Mouse (Mus musculus) left cerebral cortex, adult 11 months (tissue): ENCODE data around the gene Tbc1d22a.

Experiments
- DNase-seq: peaks from one replicate; pipeline ENCODE4 v3.0.0; 2022; ENCODE audit warnings: low spot score

Gene Tbc1d22a

DNA sequence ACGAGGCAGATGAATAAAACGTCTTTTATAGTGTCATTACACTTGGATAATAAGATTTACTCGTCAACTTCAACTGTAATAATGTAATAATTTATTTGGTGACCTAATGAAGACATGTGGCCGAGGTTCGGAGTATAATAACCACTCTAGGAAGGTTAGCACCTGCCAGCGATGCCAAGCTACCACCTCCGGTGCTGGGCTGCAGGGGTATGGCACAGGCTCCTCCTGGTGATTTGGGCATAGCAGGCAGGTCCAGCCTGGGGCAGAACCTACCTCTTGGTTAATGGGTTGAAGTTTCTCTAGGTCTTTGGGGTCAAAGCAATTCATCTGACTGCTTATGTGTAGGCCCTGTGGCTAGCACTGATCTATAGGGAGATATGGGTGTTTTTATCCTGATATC is 296.9 kb downstream of the Tbc1d22a start:
- DNase-seq, result no peak

DNA sequence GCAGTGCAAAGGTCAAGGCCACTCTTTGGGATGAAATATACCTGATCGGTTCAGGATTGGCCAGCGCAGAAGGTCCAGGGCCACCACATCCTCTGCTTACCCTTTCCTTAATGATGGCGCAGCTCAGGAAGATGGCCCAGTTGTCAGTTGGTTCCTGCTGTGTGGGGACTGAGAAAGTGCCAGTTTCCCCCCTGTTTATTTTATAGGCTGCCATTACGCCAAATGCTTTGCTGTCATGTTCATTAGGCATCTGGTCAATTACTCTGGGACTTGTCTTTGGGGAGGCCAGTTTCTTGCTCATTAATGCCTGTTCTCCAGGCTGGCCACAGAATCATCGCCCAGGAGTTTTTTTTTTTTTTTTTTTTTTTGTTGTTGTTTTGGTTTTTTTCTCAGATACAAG is 299.1 kb downstream of the Tbc1d22a start:
- DNase-seq, result no peak

DNA sequence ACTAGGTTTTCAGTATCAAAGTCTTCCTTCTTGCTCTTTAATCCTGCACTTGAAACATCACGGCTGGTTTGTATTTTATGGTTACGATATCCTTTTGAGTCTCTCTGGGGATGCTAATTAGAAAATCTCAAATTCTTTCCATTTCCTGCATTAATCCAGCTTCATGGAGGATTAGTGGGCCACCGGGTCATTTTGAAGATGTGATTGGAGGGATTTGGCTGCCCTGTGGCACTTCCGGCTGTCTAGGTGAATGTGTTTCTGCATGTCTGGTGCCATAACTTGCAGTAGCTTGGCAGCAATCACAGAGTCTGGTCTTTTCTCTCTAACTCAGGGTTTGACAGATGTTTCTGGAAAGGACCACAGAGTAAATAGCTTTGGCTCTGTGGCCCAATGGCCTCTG is 305.9 kb downstream of the Tbc1d22a start:
- DNase-seq, result no peak

DNA sequence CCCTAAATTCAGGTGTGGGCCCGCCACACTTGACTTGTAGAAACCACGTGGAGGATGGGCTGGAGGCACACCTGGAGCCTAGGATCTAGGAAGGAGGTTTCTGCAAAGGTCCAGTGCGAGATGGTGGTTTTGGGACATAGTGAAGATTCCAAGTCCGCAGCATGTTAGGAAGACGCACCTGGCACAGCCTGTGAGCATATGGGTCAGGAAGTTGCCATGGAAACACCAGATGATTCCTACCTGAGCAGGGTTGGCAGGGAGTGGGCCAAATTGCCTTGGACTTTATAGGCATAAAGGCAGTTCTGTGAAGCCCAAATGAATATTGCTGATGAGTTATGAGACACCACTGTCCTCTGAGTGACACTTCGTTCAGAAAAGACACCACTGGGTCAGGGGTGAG is 321.1 kb downstream of the Tbc1d22a start:
- DNase-seq, result no peak

DNA sequence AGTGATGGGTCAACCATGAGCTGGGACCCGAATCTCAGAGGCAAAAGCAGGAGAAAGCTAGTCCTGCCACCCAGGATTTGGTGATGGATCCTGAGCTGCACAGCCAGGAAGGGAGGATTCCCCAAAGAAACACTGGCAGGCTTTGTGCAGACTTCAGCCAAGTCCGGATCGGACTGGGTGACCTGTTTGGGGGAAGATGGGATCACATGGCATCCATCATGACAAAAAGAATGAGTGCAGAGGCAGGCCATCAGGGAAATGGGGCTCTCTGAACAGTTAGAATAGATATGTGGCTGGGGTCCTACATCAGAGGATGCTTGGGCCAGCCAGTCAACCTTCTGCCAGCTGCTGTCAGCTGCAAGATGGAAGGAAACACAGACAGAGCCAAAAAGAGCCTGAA is 328.1 kb downstream of the Tbc1d22a start:
- DNase-seq, result no peak

DNA sequence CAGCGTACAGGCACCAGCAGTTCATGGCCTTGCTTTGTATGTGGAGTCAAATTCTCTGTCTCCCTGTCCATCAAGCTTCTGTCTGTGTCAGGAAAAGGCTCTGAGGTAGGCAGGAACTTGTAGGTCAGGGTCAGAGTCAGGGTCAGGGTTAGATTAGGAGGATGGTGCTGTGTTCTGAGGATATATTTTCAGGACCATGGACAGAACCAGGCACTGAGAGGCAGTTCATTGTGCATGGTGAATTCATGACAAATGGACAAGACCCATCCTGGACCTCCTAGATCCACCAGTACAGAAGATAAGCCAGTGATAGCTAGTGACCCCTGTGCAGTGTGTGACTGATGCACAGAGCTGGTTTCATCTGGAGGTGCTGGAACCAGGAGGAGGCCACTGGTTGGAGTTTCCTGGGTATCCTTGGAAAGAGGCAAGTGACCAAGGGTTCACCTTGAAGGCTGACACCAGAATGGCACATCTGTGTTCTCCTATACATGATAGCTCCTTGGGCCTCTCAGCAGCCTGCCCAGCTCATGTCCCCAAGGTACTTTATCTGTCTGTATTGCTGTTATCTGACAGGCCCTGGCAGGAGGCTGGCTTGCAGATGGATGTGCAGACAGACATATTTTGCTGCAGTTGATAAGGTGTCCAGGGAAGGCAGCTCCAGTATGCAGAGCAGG is 330.0 kb downstream of the Tbc1d22a start:
- DNase-seq, result no peak
